Mouse (Mus musculus) T-helper 1 cell (primary cell): ENCODE results near the gene Il1r2.

Source experiments
- in situ Hi-C: fragments of 300-600 bp; cut with MboI, MseI; formaldehyde crosslinking; loops from one replicate; pipeline ENCODE4 v1.15.1; 2025; ENCODE audit warnings: high pct_unique_total_duplicates

The Il1r2 gene

DNA sequence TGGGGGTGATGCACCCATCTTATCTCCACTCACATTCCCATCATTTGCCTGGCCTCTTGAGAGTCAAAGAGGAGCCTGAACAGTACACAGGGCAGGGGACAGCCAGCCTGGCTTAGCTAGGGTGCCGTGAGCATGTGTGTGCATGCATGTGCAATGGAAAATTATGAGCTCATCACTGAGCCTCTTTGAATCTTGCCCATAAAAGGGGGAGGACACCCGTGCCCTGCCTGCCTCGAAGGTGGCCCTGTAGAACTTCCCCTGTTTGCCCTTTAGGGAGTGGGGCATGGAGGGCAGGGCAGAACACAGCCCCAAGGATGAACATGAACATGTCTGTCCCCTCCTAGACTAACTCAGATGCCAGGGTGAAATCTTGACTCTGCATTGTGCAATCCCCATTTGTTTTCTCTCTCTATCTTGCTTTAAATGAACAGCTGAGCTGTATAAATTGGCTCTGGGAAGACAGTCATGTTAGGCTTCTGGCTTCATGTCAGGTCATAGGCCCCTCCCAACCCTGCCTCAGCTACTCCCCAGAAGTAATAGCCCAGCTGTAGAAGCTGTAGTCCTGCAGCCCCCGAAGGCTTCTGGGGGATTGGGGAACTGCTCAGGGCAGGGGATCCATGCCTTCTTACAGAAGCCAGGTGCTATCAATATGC lies 14.6 kb upstream of the Il1r2 start:
- in situ Hi-C loops = no loop called here

DNA sequence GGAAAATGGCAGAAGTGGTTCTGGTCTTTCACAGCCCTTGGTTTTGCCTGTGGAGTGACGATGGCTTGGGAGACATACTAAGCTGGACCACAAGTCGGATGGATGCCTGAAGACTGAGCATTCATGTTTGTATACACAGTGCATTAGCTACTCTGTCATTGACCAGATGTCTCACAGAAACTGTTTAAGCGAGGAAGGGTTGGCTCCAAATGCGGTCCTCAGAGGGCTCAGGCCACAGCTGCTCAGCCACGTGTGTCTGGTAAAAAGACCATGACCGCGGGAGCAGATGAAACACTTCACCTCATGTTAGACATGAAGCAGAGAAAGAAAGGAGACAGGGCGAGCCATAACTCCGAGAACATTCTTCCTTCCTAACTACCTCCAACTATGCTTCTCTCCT lies 12.5 kb upstream of the Il1r2 start:
- in situ Hi-C loops = loop anchor here (5.0 kb wide), 1 partner anchor 41 kb away; no protein-coding TSS in a partner anchor

DNA sequence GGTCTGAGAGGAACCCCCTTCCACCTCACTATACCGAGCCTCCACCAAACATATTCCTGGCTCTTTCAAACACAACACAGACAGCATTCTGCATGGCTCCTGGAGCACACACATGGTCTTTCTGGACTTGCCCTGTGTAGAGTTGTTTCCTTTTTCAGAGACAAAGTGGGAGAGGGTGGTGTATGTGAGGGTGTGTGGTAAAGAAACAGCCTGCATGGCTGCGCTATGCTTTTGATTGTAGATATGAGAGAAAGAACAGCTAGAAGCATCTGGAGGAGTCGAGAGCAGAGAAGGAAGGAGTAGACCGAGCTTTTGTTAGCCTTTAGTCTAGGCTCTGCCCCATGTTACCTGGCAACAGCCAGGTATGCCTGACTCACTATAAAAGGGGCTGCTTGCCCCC lies 10.5 kb upstream of the Il1r2 start:
- in situ Hi-C loops = loop anchor here (5.0 kb wide), 1 partner anchor 39 kb away; no protein-coding TSS in a partner anchor

DNA sequence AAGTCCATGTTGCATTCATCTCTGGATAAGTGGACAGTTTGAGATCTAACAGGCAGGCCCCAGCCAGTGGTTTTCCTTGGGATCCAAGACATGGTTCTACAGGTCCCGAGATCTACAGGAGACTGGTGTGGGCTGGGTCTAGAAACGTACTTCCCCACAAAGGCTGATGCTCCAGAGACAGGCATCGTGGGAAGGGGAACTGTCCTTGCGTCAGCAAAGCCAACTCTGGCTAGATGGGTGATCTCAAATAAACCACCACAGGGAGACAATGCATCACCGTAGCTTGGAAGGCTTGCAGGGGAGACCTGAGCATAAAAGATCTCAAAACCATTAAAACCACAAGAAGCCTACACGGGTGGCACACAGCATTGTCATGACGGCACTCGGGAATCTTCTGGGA lies 9.4 kb upstream of the Il1r2 start:
- in situ Hi-C loops = loop anchor here (5.0 kb wide), 1 partner anchor 38 kb away; no protein-coding TSS in a partner anchor

DNA sequence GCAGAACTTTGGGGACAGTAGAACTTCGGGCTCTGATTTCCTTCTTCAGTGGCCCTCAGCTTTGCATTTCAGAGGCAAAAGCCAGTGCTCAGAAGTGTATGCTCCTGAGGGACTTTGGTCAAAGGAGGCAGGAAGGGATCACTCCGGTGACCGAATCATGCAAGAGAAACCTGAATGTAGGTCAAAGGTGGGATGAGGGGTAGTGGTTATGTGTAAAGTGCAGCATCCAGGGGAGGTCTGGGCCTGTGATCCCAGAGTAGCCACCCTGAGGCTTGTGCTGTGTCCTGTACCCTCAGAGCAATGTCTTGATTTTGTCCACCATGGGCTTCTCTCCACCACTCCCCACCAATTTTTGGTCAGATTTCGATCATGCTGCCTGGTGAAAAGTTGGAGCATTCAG lies 1.3 kb upstream of the Il1r2 start:
- in situ Hi-C loops = no loop called here

DNA sequence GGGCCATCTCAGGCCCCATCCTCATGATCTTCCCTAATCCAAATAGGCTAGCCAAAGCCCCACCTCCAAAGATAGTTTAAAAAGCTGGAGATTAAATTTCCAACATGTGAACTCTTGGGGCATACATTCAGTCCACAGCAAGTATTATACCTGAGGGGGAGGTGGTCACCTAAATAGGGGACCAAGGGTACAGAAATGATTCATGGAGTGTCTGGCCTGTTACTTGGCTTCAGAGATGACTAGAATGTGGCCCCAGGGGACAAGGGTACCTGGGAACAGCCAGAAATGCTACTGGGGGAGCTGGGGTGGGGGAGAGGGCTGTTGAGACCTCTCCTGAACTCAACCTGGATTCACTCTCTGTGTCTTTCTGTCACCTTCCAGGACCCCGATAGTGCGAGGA lies 3.4 kb downstream of the Il1r2 start:
- in situ Hi-C loops = no loop called here

DNA sequence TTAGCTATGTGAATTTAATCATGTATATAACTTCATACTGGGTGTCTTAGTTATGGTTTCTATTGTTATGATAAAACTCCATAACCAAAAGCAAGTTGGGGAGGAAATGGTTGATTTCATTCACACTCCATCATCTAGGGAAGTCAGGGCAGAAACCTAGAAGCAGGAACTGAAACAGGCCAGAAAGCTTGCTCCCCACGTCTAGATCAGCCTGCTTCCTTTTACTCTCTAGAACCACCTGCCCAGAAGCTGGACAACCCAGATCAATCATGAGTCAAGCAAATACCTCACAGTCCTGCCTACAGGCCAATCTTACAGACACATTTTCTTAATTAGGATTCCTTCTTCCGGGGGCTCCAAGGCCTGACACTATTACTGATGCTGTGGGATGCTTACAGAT lies 7.2 kb downstream of the Il1r2 start:
- in situ Hi-C loops = no loop called here

DNA sequence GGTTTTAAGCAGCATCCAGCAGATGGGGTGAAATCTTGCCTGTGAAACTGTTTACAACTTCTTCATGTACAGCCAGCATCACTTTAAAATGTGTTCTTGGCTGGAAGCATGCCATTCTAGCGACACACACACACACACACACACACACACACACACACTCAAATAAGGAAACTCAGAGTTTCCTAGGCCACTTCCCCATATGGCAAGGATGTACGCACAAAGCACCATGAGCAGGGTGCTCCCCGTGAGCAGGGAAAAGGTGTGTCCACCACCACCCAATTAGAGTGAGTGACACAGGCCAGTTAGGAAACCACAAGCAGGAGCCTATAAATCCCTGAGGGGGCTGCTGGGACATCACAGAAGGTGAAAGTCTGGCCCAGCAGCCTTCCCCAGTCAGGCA lies 10.5 kb downstream of the Il1r2 start:
- in situ Hi-C loops = no loop called here

DNA sequence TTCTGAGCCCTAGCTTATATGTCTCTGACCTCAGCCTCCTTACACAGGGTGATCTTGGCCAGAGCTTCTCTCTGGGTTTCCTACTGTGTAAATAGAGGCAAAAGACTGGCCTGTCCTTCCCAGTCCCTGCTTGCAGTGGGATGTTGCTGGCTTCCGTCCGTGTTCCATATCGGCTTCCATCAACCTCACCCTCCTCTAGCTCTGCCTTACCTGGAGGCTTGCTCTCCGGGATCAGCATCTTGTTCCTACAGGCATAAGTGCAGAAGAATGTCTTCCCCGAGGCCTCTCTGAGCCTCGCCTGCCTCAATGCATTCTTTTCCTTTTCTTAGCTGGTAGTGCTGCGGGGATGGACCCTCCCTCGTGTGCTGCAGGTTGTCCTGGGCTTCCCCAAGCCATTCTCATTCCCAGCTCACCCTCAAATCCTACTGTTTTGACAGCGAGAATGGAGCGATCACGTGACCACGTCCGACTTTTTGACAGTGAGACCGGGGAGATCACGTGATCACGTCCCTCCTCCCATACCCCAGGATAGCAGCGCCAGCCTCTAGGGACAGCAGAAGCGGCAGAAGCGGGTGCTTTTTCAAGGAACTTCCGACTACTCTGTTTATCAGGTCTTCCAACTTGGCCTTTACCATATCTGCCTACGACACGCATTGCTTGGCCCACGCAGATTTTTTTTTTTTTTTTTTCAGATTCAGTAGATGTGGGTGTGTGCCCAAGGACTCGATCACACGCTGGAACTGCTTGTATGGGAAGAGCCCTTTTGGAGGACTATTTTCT lies 11.7 kb downstream of the Il1r2 start:
- in situ Hi-C loops = no loop called here

DNA sequence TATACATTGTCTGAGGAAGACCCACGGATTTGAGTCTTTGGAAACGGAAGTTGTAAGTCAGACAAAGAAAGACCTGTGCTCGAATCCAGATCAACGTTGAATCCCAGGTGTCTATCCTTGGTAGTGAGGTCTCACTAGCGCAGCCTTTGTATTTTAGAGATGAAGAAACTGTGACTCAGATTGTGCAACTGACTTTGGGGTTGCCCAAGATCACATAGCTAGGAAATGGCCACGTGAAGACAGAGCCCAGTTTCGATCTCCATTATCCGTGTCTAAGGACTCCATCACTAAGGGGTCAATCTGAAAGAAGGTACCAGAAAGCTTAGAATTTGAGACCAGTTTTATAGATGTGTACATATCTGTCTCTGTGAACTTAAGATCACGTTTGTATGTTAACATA lies 17.3 kb downstream of the Il1r2 start:
- in situ Hi-C loops = no loop called here

DNA sequence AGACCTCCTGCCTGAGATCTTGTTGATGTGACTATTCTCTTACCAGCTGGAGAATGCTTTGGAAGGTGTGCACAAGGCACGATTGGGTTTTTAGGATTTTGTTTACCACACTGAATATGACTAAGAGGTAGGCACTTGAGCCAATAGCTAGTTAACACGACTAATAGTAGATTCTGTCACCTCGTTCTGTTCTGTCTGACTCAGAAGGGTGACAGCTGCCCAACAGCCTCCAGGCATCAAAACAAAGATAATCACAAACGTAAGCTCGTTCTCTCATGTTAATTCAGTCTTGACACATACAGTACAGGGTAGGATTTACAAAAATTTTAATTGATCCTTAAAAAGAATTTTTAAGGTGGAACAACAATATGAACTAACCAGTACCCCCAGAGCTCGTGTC lies 18.7 kb downstream of the Il1r2 start:
- in situ Hi-C loops = no loop called here

DNA sequence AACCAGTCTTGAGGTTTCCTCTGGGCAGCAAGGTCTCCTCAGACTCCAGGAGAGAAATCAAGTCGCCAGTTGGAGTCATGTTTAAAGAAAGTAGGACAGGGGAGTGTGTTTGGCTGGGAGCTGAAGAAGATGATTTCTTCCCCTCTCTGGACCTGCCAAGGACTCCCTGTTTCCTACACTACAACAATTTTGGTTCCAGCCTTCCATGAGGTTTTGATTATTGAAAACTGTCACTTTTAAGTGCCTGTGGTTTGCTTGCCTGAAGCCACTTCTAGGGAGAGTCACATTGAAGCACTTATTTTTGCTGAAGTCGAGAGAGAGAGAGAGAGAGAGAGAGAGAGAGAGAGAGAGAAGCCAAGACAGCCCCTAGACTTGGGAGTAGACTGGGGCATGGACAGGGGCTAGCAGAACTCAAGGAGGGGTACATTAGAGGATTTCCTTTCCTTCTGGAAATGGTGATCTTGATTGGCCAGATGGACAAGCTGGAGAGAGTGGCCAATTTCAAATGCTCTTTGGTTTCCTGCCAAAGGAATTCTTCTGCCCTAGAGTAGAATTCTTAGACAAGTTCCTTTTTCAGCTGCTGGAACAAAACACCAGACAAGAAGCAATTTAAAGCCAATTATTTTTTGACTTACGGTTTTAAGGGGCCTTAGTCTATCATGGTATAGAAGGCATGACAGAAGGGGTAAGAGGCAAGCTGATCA lies 20.9 kb downstream of the Il1r2 start:
- in situ Hi-C loops = no loop called here

DNA sequence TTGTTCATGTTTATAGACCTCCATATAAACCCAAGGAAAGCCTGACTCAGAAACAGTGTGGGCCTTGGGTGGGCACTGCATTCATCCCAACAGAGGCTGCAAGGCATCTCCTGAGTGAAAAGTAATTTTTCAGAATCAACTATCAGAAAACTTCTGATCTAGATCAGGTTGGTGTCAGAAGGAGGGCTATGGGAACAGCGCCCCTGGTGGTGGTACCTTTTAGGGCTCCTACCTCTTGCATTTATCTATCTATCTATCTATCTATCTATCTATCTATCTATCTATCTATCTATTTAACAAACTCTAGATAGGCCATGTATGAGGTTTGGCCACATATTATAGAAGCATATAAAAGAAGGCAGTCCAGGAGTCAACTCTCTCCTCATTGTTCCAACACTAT lies 21.7 kb downstream of the Il1r2 start:
- in situ Hi-C loops = no loop called here

DNA sequence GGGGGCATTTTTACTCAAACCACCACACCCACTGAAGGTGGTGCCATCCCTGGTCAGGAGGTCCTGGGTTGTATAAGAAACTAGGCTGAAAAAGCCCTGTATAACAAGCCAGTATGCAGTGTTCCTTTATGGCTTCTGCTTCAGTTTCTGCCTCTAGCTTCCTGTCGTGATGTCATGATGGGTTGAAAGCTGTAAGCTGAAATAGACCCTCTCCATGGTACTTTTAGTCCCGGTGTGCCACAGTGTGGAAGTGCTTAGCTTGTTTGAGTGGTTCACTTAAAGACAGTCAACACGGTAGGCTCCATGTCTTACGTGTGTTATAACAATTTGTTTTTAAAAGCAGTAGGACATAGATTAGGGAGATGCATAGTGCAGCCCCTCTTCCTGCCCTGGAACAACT lies 32.4 kb downstream of the Il1r2 start:
- in situ Hi-C loops = no loop called here

DNA sequence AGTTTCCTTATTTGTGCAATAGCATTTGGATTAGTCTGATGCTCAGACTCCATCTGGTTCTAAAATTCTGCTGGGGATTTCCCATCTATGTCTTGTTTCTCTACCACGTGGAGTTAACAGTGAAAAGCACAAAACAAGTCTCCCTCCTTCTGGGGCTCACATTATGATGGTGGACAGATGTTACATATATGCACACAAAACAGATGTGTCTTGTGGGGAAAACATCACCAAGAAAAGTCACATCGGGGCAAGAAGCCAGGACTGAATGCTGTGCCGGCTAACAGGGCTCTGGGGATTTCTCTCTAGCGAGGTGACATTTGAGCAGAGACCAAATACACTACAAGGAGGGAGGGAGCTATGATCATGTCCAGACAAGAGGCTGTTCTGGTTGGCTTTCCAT lies 32.8 kb downstream of the Il1r2 start:
- in situ Hi-C loops = no loop called here

DNA sequence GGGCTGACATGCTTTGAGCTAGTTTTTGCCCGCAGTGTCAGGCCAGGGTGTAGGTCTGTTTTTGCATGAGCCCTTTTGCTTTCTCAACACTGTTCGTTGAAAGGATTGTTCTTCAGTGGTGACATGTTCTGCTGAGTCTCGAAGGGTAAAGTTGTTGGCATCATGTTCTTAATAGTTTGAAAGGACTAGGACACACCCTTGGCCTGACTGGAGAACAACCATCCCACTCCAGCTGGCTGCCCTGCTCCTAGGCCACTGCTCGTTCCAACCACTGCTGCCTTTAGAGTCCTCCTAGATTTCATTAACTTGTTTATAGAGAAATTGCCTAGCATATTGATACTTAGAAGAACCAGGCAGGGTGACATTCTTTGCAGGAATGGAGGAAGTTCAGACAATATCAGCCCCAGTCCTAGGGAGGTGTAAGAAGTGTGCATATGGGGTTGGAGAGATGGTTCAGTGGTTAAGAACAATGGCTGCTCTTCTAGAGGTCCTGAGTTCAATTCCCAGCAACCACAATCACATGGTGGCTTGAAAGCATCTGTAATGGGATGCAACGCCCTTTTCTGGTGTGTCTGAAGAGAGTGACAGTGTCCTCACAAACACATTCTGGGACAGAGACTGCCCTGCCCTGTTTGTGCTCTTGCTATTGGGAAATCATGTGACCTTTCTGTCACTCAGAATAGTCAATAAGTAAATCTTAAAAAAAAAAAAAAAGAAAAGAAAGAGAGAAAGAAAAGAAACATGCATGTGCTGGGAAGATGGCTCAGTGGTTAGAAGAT lies 34.3 kb downstream of the Il1r2 start:
- in situ Hi-C loops = no loop called here

DNA sequence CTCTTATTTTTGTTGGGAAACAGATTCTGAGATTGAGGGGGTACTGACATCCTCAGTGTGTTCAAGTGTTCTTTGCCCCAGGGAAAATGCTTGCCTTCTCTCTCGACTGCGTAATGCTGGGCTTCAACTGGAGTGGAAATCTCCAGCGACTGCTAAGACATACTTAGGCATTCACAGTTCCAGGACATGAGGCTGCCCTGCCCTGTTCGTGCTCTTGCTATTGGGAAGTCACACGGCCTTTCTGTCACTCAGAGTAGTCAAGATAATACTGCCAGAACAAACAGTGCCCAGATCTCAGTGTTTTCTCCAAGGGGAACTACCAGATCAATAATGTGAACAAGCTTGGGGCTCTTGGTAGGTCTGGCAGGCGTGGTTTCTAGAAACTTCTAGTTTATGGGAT lies 35.9 kb downstream of the Il1r2 start:
- in situ Hi-C loops = no loop called here

DNA sequence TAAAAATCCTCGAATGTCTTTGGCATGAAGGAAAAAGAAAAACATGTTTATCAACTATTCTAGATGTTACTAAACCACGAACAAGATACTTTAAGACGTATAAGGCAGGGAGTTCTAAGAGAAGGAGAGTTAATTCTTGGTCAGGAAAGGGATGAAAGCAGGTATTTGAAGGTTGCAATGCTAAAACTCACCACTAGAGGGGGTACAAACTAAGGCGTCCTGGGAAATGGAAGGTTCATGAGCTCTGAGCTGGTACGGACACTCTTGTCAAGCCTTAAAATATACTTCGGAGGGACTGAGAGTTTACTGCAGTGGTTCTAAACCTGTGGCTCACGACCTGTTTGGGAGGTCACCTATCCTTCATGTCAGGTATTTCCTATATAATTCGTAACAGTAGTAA lies 41.4 kb downstream of the Il1r2 start:
- in situ Hi-C loops = no loop called here

DNA sequence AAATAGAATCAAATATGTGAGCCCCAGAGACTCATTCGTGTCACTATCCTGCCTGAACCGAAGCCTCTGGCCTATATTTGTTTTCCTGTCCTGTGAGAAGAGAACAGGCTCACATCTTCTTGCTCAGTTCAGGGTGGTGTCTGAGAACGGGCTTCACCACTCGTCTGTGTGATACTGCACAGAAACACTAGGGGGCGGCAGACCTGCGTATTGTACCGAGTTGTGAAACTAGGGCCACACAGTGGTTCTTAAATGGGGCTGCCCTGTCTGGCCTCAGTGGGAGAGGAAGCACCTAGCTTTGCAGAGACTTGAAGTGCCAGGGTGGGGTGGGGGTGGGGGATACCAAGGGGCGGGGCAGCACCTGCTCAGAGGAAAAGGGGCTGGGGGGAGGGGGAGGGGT lies 42.5 kb downstream of the Il1r2 start:
- in situ Hi-C loops = no loop called here

DNA sequence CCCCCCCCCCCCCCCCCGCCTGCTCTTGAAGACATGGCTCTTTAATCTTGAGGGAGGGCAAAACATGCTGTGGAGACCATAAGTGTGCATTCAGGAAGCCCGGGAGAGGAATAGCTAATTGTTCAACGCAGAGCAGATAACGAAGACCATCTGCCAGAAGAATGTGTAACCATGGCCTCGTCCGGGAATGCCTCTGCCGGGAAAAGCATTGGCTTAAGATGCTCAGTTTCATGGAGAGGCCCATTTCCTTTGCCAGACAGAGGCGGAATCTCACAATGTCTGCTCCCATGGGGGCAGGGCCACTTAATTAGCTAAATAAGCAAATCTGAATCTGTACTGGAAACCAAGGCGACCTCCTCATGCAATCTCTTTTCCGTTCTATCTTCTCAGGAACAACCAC lies 43.7 kb downstream of the Il1r2 start:
- in situ Hi-C loops = no loop called here

DNA sequence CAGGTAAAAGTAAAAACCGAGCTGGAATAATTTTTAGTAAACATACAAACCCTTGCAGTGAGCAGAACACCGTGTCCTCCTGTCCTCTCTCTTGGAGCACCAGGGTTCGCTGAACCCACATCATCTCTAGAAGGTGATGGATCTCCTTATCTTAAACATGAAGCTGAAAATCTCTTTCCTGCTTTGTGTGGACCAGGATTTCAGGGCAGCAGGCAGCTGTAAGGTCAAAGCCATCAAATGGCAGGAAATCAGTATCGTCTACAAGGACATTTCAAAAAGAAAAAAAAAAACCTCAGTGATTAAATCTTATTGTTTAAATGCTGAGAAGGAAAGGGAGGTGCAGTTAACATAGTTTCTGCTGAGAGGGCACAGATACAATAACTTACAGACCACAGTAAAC lies 50.4 kb downstream of the Il1r2 start:
- in situ Hi-C loops = no loop called here

DNA sequence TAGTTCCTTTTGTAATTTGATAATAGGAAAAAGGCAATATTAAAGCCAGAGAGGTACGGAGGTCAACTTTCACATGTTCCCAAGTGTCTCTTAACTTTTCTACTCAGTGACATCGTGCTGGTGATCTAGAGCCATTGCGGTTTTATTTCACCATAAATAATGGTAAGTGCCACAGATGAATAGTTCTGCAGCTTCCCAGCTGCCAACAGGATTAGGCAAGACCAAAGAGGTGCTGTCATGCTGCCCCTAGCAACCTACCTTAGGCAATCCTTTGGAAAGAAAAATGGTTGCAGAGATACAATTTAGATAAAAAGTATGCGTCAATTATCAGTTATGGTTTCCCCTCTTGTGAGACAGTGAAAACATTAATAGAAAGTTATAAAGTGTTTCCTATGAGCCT lies 54.6 kb downstream of the Il1r2 start:
- in situ Hi-C loops = loop anchor here (25.0 kb wide), 1 partner anchor 234 kb away; no protein-coding TSS in a partner anchor
